Mouse (Mus musculus): ENCODE data around the gene Nat10. TPM values are rescaled to one million over a fixed set of nuclear protein-coding genes. Genes with fewer than 3 reads are reported as not detected.

Gene Nat10
- polyA plus RNA-seq (2012; rRNA removed), result 12.5 and 16.5 TPM in 2 replicates

GRCm38 (mm10) chr2:103760906-103761716 lies at the start of gene Nat10:
TSS of gene Nat10 (minus strand) at chr2:103761270.

DNA sequence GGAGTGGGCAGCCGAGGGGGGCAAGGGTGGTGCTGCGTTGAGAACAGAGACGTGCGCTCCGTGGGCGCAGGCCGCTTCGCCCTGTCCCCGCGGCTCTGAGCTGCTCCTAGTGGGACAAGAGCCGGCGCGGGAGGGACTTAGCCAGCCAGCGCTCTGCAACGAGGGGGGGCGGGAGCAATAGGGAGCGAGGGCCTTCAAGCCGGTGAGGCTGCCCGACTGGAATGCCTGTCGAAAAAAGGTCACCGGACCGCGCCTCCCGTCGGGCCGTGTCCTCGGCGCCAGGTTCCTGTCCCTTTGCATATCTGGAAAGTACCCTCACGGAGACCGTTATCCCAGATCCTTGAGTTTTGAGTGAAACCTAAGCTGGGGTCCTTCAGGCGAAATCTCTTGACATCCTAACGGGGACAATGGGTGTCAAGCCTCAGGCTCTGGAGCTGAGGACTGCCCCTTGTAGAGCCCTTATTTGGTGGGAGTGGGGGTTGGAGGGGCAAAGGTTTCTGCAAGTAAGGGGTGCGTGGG lies 36.5 kb upstream of the Nat10 start, which contains the start of gene Caprin1:
Caprin1 (minus strand) TSS at position 159 of the 519 bp plus-strand sequence.

Other genes starting within 250 kb of the Nat10 start
- gene Abtb2, start 195.0 kb downstream of the Nat10 start, polyA plus RNA-seq (2012; rRNA removed), result 3.0 and 3.7 TPM in 2 replicates
- gene Caprin1, start 36.4 kb upstream of the Nat10 start, polyA plus RNA-seq (2012; rRNA removed), result 63.6 and 66.8 TPM in 2 replicates
- gene Lmo2, start 196.7 kb upstream of the Nat10 start, polyA plus RNA-seq (2012; rRNA removed), result 72.3 and 76.6 TPM in 2 replicates

All from liver, embryonic 18 days (tissue).